Mouse (Mus musculus): Measurements from ENCODE around the gene Selenov. TPM values are rescaled to one million over a fixed set of nuclear protein-coding genes. Genes with fewer than 3 reads are reported as not detected.

Selenov gene
- polyA plus RNA-seq, 1 experiment from 2014 or later = 0.70 TPM

GRCm38 (mm10) chr7:28301616-28302433 is 10.8 kb upstream of the Selenov start, which contains the start of gene Dll3:
Dll3 (minus strand) TSS chr7:28302238.
- no peaks in the 10 kb centered on the region for H3K9me3 ChIP-seq (ENCODE audit: control insufficient read depth, low read length)
- under 1% methylated on average over 30 of the region's 30 CpGs for WGBS
- H3K4me2 ChIP-seq (ENCODE audit: low read depth, low read length) = peak within 1 kb of the TSS; percentile 64
- peak within 1 kb of the TSS; percentile 33 for H3K4me3 ChIP-seq (ENCODE audit: low read depth, low read length)
- peak within 1 kb of the TSS; percentile 68 for H3K9ac ChIP-seq (replicated peaks; ENCODE audit: low read depth, low read length)
- peak within 1 kb of the TSS; percentile 56; the same call in 1 of the 2 replicates for H3K27ac ChIP-seq (ENCODE audit: low read depth, low read length)
- H3K27me3 ChIP-seq (ENCODE audit: control insufficient read depth, insufficient read depth, low read length) = no peaks in the 10 kb centered on the region
- peaks cover 20% of the 10 kb centered on the region for H3K36me3 ChIP-seq (ENCODE audit: control insufficient read depth, insufficient read depth, low read length)
- 0 out of 2 replicates have a peak, but pooled peaks cover 3% of the 10 kb centered on the region for H3K4me1 ChIP-seq (ENCODE audit: control insufficient read depth, insufficient read depth, low read length)
- peak; percentile 74 for ATAC-seq (ENCODE audit: low read depth)

DNA sequence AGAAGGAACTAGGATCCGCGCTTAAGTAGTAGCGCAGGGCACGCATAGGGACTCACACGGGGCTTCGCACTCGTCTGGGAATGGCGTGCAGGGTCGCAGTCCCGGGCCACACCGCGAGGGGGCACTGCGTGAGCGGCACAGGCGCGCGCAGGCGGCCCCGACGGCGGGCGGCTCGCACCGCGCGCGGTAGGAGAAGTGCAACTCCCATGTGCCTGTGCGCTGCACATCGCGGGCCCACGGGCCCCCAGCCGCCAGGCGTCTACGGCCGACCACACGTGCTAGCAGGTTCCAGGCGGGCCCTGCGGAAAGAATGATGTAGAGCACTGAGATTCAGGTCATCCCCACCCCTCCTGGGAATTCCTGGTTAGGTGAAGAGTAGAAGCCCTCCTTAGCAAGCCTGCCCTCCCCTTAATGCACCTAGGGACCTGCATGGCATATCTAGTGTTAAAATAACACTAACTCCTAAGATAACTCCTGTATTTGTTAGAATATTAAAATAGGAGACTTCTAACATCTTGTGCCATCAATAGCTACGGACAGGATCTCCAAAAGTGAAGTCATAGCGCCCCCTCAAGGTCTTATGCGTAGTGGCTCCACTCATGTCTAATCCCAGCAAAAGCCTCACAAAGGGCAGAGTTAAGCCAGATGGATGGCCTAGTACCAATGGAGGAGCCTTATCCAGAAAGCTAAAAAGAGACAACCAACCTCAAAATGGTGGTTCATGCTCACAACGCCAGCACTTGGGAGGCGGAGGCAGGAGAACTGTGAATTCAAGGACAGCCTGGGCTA is 8.0 kb upstream of the Selenov start:
- Histone ChIP-seq H3K4me1 (ENCODE audit: control insufficient read depth, insufficient read depth, low read length) (0 out of 2 replicates have a peak, but pooled peaks cover 3% of the 10 kb centered on the region), H3K27ac (ENCODE audit: low read depth, low read length) (no peak overlapping the region), H3K27me3 (ENCODE audit: control insufficient read depth, insufficient read depth, low read length) (0 out of 2 replicates have a peak, but pooled peaks cover 2% of the 10 kb centered on the region), H3K36me3 (ENCODE audit: control insufficient read depth, insufficient read depth, low read length) (no peaks in the 10 kb centered on the region), H3K4me3 (ENCODE audit: low read depth, low read length) (no peak overlapping the region), H3K4me2 (ENCODE audit: low read depth, low read length) (peak overlapping the region; percentile 35), H3K9me3 (ENCODE audit: control insufficient read depth, low read length) (no peaks in the 10 kb centered on the region), H3K9ac (replicated peaks; ENCODE audit: low read depth, low read length) (peak overlapping the region; percentile 21)
- ATAC-seq (ENCODE audit: low read depth) = 0 out of 2 replicates have a peak, but pooled peaks have one; percentile 3
- 14% methylated on average over 43 of the region's 43 CpGs for WGBS

- no peak overlapping the region for H3K27ac ChIP-seq (ENCODE audit: low read depth, low read length)
- WGBS = 2% methylated on average over 47 of the region's 63 CpGs
- peaks cover 5% of the 10 kb centered on the region; the same call in 1 of the 2 replicates for H3K4me1 ChIP-seq (ENCODE audit: control insufficient read depth, insufficient read depth, low read length)
- no peaks in the 10 kb centered on the region for H3K9me3 ChIP-seq (ENCODE audit: control insufficient read depth, low read length)
- peak overlapping the region; percentile 61 for H3K9ac ChIP-seq (replicated peaks; ENCODE audit: low read depth, low read length)
- H3K4me2 ChIP-seq (ENCODE audit: low read depth, low read length) = peak overlapping the region; percentile 70
- no peaks in the 10 kb centered on the region for H3K36me3 ChIP-seq (ENCODE audit: control insufficient read depth, insufficient read depth, low read length)
- peak overlapping the region; percentile 45 for H3K4me3 ChIP-seq (ENCODE audit: low read depth, low read length)
- peaks cover 4% of the 10 kb centered on the region; the same call in 1 of the 2 replicates for H3K27me3 ChIP-seq (ENCODE audit: control insufficient read depth, insufficient read depth, low read length)
- peak; percentile 73 for ATAC-seq (ENCODE audit: low read depth)
Observed at GRCm38 (mm10) chr7:28294481-28294880, 3.5 kb upstream of the Selenov start.

DNA sequence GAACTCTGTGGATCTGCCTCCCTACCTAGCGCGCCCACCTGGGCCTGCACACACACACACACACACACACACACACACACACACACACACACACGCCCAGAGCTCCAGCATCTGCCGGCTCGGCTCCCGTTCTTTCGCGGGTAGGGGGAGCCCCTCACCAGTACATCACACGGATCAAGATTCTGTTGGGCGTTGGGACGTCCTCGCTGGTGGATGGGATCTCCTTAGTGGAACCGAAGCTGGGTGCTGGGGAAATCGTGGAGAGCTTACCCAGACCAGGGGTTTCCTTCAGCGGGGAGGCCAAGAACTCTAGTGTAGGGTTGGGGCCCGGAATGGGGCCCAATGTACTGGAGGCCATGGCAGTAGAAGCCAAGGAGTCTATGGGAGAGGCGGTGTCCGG is 821 bp downstream of the Selenov start:
- Histone ChIP-seq H3K4me2 (ENCODE audit: low read depth, low read length) (peak overlapping the region; percentile 43), H3K27ac (ENCODE audit: low read depth, low read length) (no peak overlapping the region), H3K9me3 (ENCODE audit: control insufficient read depth, low read length) (no peaks in the 10 kb centered on the region), H3K4me1 (ENCODE audit: control insufficient read depth, insufficient read depth, low read length) (peaks cover 5% of the 10 kb centered on the region; the same call in 1 of the 2 replicates), H3K4me3 (ENCODE audit: low read depth, low read length) (peak overlapping the region; percentile 24), H3K9ac (replicated peaks; ENCODE audit: low read depth, low read length) (0 out of 2 replicates have a peak overlapping the region, but pooled peaks have one; percentile 16), H3K36me3 (ENCODE audit: control insufficient read depth, insufficient read depth, low read length) (no peaks in the 10 kb centered on the region), H3K27me3 (ENCODE audit: control insufficient read depth, insufficient read depth, low read length) (peaks cover 4% of the 10 kb centered on the region; the same call in 1 of the 2 replicates)
- peak; percentile 33; the same call in 1 of the 2 replicates for ATAC-seq (ENCODE audit: low read depth)
- 2% methylated on average over 18 of the region's 18 CpGs for WGBS

- H3K4me3 ChIP-seq (ENCODE audit: low read depth, low read length) = no peak overlapping the region
- H3K27me3 ChIP-seq (ENCODE audit: control insufficient read depth, insufficient read depth, low read length) = no peaks in the 10 kb centered on the region
Observed at GRCm38 (mm10) chr7:28280630-28281029, 10.4 kb downstream of the Selenov start.

GRCm38 (mm10) chr7:28278279-28278652 is 12.7 kb downstream of the Selenov start:
- H3K4me3 ChIP-seq (ENCODE audit: low read depth, low read length) = peak overlapping the region; percentile 71
- 0 out of 2 replicates have a peak, but pooled peaks have one; percentile 10 for ATAC-seq (ENCODE audit: low read depth)
- H3K27me3 ChIP-seq (ENCODE audit: control insufficient read depth, insufficient read depth, low read length) = no peaks in the 10 kb centered on the region
- no peaks in the 10 kb centered on the region for H3K36me3 ChIP-seq (ENCODE audit: control insufficient read depth, insufficient read depth, low read length)
- H3K4me1 ChIP-seq (ENCODE audit: control insufficient read depth, insufficient read depth, low read length) = 0 out of 2 replicates have a peak, but pooled peaks cover 7% of the 10 kb centered on the region
- no peaks in the 10 kb centered on the region for H3K9me3 ChIP-seq (ENCODE audit: control insufficient read depth, low read length)
- WGBS = 80% methylated on average over 7 of the region's 7 CpGs
- peak overlapping the region; percentile 94 for H3K9ac ChIP-seq (replicated peaks; ENCODE audit: low read depth, low read length)
- H3K27ac ChIP-seq (ENCODE audit: low read depth, low read length) = peak overlapping the region; percentile 84; the same call in 1 of the 2 replicates
- H3K4me2 ChIP-seq (ENCODE audit: low read depth, low read length) = peak overlapping the region; percentile 85

More at GRCm38 (mm10) chr7:28280630-28281029, 10.4 kb downstream of the Selenov start:
- H3K9ac ChIP-seq (replicated peaks; ENCODE audit: low read depth, low read length) = no peak overlapping the region
- no peaks in the 10 kb centered on the region for H3K9me3 ChIP-seq (ENCODE audit: control insufficient read depth, low read length)
- 87% methylated on average over 7 of the region's 7 CpGs for WGBS
- H3K4me1 ChIP-seq (ENCODE audit: control insufficient read depth, insufficient read depth, low read length) = 0 out of 2 replicates have a peak, but pooled peaks cover 7% of the 10 kb centered on the region
- H3K36me3 ChIP-seq (ENCODE audit: control insufficient read depth, insufficient read depth, low read length) = no peaks in the 10 kb centered on the region
- no peak overlapping the region for H3K27ac ChIP-seq (ENCODE audit: low read depth, low read length)
- H3K4me2 ChIP-seq (ENCODE audit: low read depth, low read length) = no peak overlapping the region
- ATAC-seq (ENCODE audit: low read depth) = no peak

GRCm38 (mm10) chr7:28277615-28278278 is 13.2 kb downstream of the Selenov start, which contains the start of gene Eid2b:
Eid2b (plus strand) TSS chr7:28277739.
- H3K9ac ChIP-seq (replicated peaks; ENCODE audit: low read depth, low read length) = peak within 1 kb of the TSS; percentile 94
- H3K9me3 ChIP-seq (ENCODE audit: control insufficient read depth, low read length) = no peaks in the 10 kb centered on the region
- ATAC-seq (ENCODE audit: low read depth) = peak; percentile 64
- peak within 1 kb of the TSS; percentile 85 for H3K4me2 ChIP-seq (ENCODE audit: low read depth, low read length)
- peaks cover 4% of the 10 kb centered on the region; the same call in 1 of the 2 replicates for H3K36me3 ChIP-seq (ENCODE audit: control insufficient read depth, insufficient read depth, low read length)
- no peaks in the 10 kb centered on the region for H3K27me3 ChIP-seq (ENCODE audit: control insufficient read depth, insufficient read depth, low read length)
- H3K4me3 ChIP-seq (ENCODE audit: low read depth, low read length) = peak within 1 kb of the TSS; percentile 71
- H3K4me1 ChIP-seq (ENCODE audit: control insufficient read depth, insufficient read depth, low read length) = 0 out of 2 replicates have a peak, but pooled peaks cover 7% of the 10 kb centered on the region
- WGBS = 2% methylated on average over 62 of the region's 68 CpGs
- peak within 1 kb of the TSS; percentile 84 for H3K27ac ChIP-seq (ENCODE audit: low read depth, low read length)

DNA sequence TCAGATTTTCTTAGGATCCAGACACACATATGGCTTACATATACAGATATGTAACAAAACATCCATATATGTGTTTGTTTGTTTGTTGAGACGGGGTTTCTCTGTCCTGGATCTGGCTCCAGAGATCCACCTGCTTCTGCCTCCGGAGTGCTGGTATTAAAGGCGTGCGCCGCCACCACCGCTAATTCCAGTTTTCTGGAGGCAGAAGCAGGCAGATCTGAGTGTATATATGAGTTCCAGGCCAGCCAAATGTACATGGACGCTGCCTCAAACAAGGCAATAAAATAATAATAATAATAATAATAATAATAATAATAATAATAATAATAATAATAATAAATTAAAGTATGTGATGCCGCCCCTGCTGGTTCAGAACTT is 13.8 kb downstream of the Selenov start:
- peaks cover 4% of the 10 kb centered on the region; the same call in 1 of the 2 replicates for H3K36me3 ChIP-seq (ENCODE audit: control insufficient read depth, insufficient read depth, low read length)
- no peaks in the 10 kb centered on the region for H3K9me3 ChIP-seq (ENCODE audit: control insufficient read depth, low read length)
- 0 out of 2 replicates have a peak, but pooled peaks cover 7% of the 10 kb centered on the region for H3K4me1 ChIP-seq (ENCODE audit: control insufficient read depth, insufficient read depth, low read length)
- ATAC-seq (ENCODE audit: low read depth) = no peak
- 61% methylated on average over 8 of the region's 8 CpGs for WGBS
- H3K27ac ChIP-seq (ENCODE audit: low read depth, low read length) = no peak overlapping the region
- no peak overlapping the region for H3K9ac ChIP-seq (replicated peaks; ENCODE audit: low read depth, low read length)
- H3K4me3 ChIP-seq (ENCODE audit: low read depth, low read length) = no peak overlapping the region; the same call in 1 of the 2 replicates
- H3K27me3 ChIP-seq (ENCODE audit: control insufficient read depth, insufficient read depth, low read length) = no peaks in the 10 kb centered on the region
- no peak overlapping the region for H3K4me2 ChIP-seq (ENCODE audit: low read depth, low read length)
